Mouse (Mus musculus) forebrain, embryonic 15.5 days (tissue): ENCODE measurements around the gene Il27ra. TPM values are rescaled to one million over a fixed set of nuclear protein-coding genes. Genes with fewer than 3 reads are reported as not detected.
"Not testable (repeated sequence)": the region's sequence is repeated elsewhere in the genome, so short reads cannot be mapped to it uniquely, and the experiment has no call there.

Source experiments
- ATAC-seq: fragments of 200-750 bp; cut with Nextera tagmentation; replicated peaks from 2 replicates; pipeline ENCODE4 v1.8.0; 2017; ENCODE audit warnings: mild to moderate bottlenecking, moderate TSS enrichment, moderate library complexity
- H3K27ac ChIP-seq: fragments of 300-500 bp; sonication (generic); replicated peaks from 2 replicates; pipeline ENCODE4 v1.5.1; 2015; ENCODE audit warnings: mild to moderate bottlenecking, inconsistent platforms
- H3K27me3 ChIP-seq: fragments of 300-500 bp; sonication (generic); 2 replicates; pipeline ENCODE4 v1.6.1; 2015; ENCODE audit warnings: inconsistent platforms
- H3K36me3 ChIP-seq: fragments of 300-500 bp; sonication (generic); 2 replicates; pipeline ENCODE4 v1.6.1; 2015; ENCODE audit warnings: mild to moderate bottlenecking, inconsistent platforms
- H3K4me1 ChIP-seq: fragments of 300-500 bp; sonication (generic); 2 replicates; pipeline ENCODE4 v1.6.1; 2015; ENCODE audit warnings: inconsistent platforms
- H3K4me2 ChIP-seq: fragments of 300-500 bp; sonication (generic); replicated peaks from 2 replicates; pipeline ENCODE4 v1.6.1; 2015; ENCODE audit warnings: mild to moderate bottlenecking, inconsistent platforms
- H3K4me3 ChIP-seq: fragments of 300-500 bp; sonication (generic); 2 replicates; pipeline ENCODE4 v1.5.1; 2015; ENCODE audit warnings: mild to moderate bottlenecking, inconsistent platforms
- H3K9ac ChIP-seq: fragments of 300-500 bp; sonication (generic); replicated peaks from 2 replicates; pipeline ENCODE4 v1.6.1; 2015; ENCODE audit warnings: mild to moderate bottlenecking, inconsistent platforms
- H3K9me3 ChIP-seq: fragments of 300-500 bp; sonication (generic); 2 replicates; pipeline ENCODE4 v1.6.1; 2016; ENCODE audit warnings: inconsistent platforms
- WGBS: fragments of 180-500 bp; shearing (Covaris S2); methylation state at CpG from one replicate; pipeline ENCODE4 v1.1.7; 2015; ENCODE audit warnings: mixed read lengths; 5-methylcytosine and 5-hydroxymethylcytosine counted together
- polyA plus RNA-seq: library from polyadenylated mRNA; unstranded; fragments of >200 nt; fragmentation: Nextera tagmentation; extraction: Ambion mirVana; gene quantifications from 2 replicates; pipeline ENCODE4 v1.2.1, GENCODE M21; 2015

The Il27ra gene
- polyA plus RNA-seq, 1 experiment from 2014 or later: 0.41 TPM

DNA sequence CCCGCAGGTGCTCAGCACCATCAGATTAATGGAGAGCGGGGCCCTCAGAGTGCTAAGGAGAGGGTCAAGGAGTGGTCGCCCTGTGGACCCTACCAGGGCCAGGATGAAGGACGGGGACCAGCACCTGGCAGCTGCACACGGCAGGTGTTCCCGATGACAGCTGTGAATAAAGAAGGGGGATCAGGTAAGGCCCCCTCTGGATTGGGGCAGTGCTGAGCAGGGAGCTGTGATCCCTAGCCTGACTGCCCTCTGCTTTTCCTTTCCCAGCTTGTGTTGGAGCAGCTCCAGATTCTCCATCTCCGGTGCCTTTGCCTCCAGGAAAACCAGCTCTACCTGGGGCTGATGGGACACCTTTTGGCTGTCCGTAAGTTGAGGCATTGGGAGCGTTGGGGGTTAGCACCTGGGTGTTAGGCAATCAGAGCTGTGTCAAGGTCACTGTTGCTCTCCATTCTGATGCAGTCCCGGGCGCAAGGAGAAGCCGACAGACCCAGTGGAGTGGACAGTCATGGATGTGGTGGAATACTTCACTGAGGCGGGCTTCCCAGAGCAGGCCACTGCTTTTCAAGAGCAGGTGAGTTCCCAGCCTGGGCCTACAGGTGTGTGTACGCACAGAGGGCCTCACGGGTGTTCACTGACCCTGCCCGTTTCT lies 43.2 kb downstream of the Il27ra start:
- H3K4me2 ChIP-seq: peak overlapping the region; percentile 76
- H3K36me3 ChIP-seq: peaks cover 24% of the 10 kb centered on the region
- peak overlapping the region; percentile 70; the same call in 1 of the 2 replicates for H3K9ac ChIP-seq
- no peaks in the 10 kb centered on the region for H3K9me3 ChIP-seq
- H3K27ac ChIP-seq: no peak overlapping the region
- peak overlapping the region; percentile 76 for H3K4me3 ChIP-seq
- 66% methylated on average over 16 of the region's 16 CpGs for WGBS
- peaks cover 14% of the 10 kb centered on the region for H3K27me3 ChIP-seq
- ATAC-seq: no peak
- H3K4me1 ChIP-seq: peaks cover 37% of the 10 kb centered on the region

DNA sequence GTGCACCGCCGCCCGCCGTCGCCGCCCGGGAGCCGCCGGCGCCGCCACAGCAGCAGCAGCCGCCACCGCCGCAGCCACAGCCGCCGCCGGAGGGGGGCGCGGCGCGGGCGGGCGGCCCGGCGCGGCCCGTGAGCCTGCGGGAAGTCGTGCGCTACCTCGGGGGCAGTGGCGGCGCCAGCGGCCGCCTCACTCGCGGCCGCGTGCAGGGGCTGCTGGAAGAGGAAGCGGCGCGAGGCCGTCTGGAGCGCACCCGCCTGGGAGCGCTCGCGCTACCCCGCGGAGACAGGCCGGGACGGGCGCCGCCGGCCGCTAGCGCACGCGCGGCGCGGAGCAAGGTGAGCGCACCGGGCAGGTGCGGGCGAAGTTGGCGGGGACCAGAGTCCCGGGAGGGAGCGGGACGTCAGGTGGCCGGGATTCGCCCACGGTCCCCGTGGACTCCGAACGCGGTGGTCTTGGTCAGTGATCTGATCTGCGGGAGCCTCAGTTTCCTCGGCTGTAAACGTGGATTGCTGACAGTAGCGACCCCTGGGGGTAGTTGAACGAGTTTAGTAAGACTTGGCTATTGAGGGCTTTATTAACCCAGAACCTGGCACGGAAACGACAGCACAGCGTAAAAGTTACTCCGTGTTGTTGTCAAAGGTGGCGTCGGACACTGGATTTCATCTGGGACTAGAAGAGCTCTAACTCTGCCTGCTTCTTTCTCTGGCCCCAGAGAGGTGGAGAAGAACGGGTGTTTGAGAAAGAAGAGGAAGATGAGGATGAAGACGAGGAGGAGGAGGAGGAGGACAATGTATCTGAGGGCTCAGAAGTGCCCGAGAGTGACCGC lies 43.9 kb downstream of the Il27ra start:
- 1% methylated on average over 68 of the region's 92 CpGs for WGBS
- peak overlapping the region; percentile 76 for H3K4me2 ChIP-seq
- H3K36me3 ChIP-seq: peaks cover 28% of the 10 kb centered on the region
- H3K27ac ChIP-seq: peak overlapping the region; percentile 87
- H3K27me3 ChIP-seq: peaks cover 14% of the 10 kb centered on the region
- peak overlapping the region; percentile 70 for H3K9ac ChIP-seq
- no peaks in the 10 kb centered on the region for H3K9me3 ChIP-seq
- H3K4me3 ChIP-seq: peak overlapping the region; percentile 76
- H3K4me1 ChIP-seq: peaks cover 31% of the 10 kb centered on the region
- ATAC-seq: peak; percentile 33

DNA sequence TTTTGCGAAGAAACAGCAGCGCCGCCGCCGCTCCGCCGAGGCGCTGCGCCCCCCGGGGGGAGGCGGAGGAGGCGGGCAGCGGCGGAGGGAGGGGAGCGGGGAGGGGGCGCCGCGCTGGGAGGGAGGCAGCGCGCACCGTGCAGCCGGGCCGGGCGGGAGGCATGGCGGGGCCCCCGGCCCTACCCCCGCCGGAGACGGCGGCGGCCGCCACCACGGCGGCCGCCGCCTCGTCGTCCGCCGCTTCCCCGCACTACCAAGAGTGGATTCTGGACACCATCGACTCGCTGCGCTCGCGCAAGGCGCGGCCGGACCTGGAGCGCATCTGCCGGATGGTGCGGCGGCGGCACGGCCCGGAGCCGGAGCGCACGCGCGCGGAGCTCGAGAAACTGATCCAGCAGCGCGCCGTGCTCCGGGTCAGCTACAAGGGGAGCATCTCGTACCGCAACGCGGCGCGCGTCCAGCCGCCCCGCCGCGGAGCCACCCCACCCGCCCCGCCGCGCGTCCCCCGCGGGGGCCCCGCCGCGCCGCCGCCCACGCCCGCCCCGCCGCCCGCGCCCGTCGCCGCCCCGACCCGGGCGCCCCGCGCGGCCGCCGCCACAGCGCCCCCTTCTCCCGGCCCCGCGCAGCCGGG lies 44.8 kb downstream of the Il27ra start, which contains the start of gene Samd1:
Gene Samd1 (plus strand): TSS at position 162 of the 631 bp plus-strand sequence.
- peak within 1 kb of the TSS; percentile 78 for H3K9ac ChIP-seq

DNA sequence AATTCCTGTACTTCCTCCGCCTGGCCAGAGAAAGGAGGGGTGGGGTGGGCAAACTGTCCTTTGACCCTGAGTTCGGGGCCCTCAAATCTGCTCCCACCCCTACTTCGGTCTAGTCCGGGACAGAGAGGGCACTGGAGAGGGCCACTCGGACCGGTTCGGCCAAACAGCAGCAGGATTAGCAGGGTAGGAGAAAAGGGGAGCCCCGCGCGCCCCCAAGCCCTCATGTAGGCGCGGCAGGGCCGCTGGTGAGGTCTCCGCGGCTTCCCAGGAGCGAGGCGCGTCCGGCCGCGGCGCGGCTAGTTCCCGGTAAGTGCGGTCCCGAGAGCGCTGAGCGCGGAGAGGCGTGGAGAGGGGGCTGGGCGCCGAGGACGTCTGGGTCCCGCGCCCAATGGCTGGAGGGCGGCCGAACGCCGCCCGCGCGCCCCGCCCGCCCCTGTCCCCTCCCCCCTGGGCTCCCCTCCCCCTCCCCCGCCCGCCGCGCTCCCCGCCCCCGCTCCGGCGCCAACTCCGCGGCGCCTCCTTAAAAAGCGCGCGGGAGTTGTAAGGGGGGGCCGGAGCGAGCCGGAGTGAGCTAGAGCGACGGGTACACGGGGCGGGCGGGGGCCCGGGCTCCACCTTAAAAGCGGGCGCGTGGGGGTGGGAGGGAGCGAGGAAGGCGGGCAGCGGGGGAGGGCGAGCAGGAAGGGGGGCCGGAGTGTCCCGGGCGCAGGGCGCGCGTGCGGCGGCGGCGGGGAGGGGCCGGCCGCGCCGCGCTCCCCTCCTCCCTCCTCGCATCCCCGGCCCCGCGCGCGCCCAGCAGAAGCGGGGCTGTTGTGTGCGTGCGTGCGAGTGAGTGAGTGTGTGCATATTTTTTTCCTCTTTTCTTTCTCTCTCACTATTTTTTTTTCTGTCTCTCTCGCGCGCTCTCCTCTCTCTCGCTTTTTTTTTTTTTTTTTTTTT lies 45.6 kb downstream of the Il27ra start:
- Histone ChIP-seq H3K36me3 (peaks cover 35% of the 10 kb centered on the region), H3K27me3 (peaks cover 14% of the 10 kb centered on the region), H3K4me2 (peak overlapping the region; percentile 89), H3K4me3 (peak overlapping the region; percentile 72), H3K27ac (peak overlapping the region; percentile 94), H3K9ac (peak overlapping the region; percentile 78), H3K4me1 (peaks cover 25% of the 10 kb centered on the region), H3K9me3 (no peaks in the 10 kb centered on the region)
- peak; percentile 75 for ATAC-seq
- WGBS: under 1% methylated on average over 59 of the region's 103 CpGs

More for the DNA sequence above, 44.8 kb downstream of the Il27ra start, which contains the start of gene Samd1:
- Histone ChIP-seq H3K27ac (peak within 1 kb of the TSS; percentile 94), H3K9me3 (no peaks in the 10 kb centered on the region), H3K36me3 (peaks cover 29% of the 10 kb centered on the region), H3K27me3 (peaks cover 14% of the 10 kb centered on the region), H3K4me3 (peak within 1 kb of the TSS; percentile 76), H3K4me1 (peaks cover 25% of the 10 kb centered on the region), H3K4me2 (peak within 1 kb of the TSS; percentile 89)
- 0 out of 2 replicates have a peak, but pooled peaks have one; percentile 7 for ATAC-seq
- WGBS: under 1% methylated on average over 58 of the region's 112 CpGs

DNA sequence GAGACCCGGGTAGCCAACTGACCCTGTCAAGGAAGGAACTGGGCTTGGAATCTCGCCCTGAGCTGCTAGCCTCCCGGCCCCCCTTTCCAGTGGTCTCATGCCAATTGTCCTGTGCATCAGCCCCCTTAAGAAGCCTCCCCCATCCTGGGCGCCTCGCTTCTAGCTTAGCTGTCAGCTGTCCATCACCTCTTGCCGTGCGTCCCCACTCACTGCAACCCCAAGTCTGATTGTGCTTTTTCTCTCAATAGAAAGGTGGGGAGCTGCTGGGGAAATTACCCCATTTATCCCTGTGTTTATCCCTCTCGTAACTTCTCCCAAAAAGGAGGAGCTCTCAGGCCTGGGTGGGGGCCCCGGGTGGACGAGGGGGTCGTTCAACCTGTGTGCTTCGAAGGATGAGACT lies 46.4 kb downstream of the Il27ra start:
- ATAC-seq: peak; percentile 7; the same call in 1 of the 2 replicates
- Histone ChIP-seq H3K27ac (no peak overlapping the region), H3K9me3 (no peaks in the 10 kb centered on the region), H3K9ac (no peak overlapping the region), H3K36me3 (peaks cover 41% of the 10 kb centered on the region), H3K27me3 (peaks cover 5% of the 10 kb centered on the region), H3K4me1 (peaks cover 17% of the 10 kb centered on the region), H3K4me2 (peak overlapping the region; percentile 89), H3K4me3 (peak overlapping the region; percentile 72; the same call in 1 of the 2 replicates)
- 9% methylated on average over 12 of the region's 12 CpGs for WGBS

DNA sequence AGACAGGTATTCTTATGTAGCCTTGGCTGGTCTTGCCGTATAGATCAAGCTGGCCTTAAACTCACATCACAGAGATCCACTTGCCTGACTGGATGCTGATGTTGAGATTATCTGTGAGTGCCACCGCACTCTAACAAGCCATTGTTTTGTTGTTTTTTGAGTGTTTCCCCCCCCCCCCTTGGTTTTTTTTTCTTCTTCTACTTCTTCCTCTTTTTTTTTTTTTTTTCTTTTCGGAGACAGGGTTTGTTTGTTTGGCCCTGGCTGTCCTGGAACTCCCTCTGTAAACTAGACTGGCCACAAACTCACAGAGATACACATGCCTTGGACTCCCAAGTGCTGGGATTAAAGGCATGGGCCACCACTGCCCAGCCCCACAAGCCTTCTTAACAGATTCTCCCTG lies 48.4 kb downstream of the Il27ra start:
- H3K36me3 ChIP-seq: peaks cover 40% of the 10 kb centered on the region
- no peak for ATAC-seq
- no peaks in the 10 kb centered on the region for H3K27me3 ChIP-seq

DNA sequence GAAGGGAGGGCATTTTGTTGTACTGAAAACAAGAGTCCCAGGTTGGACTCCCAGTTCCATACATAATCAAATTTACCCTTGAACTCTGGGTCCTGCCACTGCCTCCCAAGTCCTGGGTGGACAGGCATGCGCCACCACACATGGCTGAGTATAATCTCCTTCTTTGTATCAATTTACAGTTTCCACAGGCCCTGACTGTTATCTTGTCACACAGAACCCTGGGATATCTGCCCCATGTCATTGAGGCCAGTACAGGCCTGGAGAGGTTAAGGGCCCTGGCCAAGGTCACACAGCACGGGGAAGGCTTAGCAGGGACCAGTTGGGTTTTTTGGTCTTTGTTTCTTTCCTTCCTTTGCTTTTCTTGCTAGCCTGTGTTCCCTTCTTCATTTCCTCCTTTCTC lies 49.9 kb downstream of the Il27ra start:
- Histone ChIP-seq H3K4me1 (peaks cover 4% of the 10 kb centered on the region), H3K4me2 (no peak overlapping the region), H3K4me3 (no peak overlapping the region), H3K27me3 (no peaks in the 10 kb centered on the region), H3K9ac (no peak overlapping the region), H3K27ac (no peak overlapping the region), H3K9me3 (no peaks in the 10 kb centered on the region), H3K36me3 (peaks cover 52% of the 10 kb centered on the region)
- no peak for ATAC-seq
- WGBS: 86% methylated on average over 2 of the region's 2 CpGs

More for the DNA sequence above, 48.4 kb downstream of the Il27ra start:
- 92% methylated on average over 3 of the region's 3 CpGs for WGBS
- H3K4me1 ChIP-seq: peaks cover 9% of the 10 kb centered on the region
- H3K4me3 ChIP-seq: no peak overlapping the region
- H3K4me2 ChIP-seq: no peak overlapping the region
- H3K9me3 ChIP-seq: no peaks in the 10 kb centered on the region
- no peak overlapping the region for H3K9ac ChIP-seq
- no peak overlapping the region for H3K27ac ChIP-seq

DNA sequence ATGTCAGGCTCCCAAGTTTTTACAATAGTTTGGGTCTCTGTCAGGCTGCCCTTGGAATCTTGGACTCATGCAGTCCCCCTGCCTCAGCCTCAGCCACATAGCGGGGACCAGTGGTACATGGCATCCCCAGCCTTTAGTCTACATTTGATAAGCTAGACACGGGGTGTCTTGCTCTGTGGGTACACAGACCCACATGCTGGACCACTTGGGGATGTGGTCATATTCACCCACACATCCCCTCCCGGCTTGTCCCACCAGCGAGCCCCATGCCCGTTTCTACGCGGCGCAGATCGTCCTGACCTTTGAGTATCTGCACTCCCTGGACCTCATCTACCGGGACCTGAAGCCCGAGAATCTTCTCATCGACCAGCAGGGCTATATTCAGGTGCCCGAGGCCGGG lies 52.2 kb downstream of the Il27ra start:
- Histone ChIP-seq H3K27ac (no peak overlapping the region), H3K4me1 (no peaks in the 10 kb centered on the region), H3K36me3 (peaks cover 72% of the 10 kb centered on the region), H3K9ac (no peak overlapping the region), H3K4me2 (no peak overlapping the region), H3K27me3 (no peaks in the 10 kb centered on the region), H3K4me3 (no peak overlapping the region), H3K9me3 (no peaks in the 10 kb centered on the region)
- ATAC-seq: no peak
- 95% methylated on average over 14 of the region's 14 CpGs for WGBS

DNA sequence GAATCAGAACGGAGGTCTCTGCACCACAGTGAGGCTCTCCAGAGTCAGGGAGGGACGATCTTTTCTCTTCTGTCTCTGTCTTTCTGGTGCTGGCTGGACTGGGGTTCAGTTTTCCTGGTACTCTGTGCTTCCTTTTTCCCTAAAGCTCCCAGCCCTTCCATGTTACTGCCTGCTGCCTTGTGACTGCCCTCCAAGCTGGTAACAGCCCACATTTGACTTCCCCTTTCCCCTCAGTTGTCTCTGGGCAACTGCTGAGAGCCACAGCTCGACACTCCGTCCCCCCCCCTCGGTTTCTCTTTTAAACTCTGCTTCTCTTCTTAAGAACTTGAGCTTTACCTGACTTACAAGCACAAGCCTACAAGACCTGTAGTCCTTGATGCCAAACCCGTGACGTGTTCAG lies 53.1 kb downstream of the Il27ra start:
- H3K36me3 ChIP-seq: peaks cover 73% of the 10 kb centered on the region
- H3K9me3 ChIP-seq: no peaks in the 10 kb centered on the region
- H3K4me2 ChIP-seq: no peak overlapping the region
- H3K27me3 ChIP-seq: no peaks in the 10 kb centered on the region
- ATAC-seq: no peak
- WGBS: 91% methylated on average over 7 of the region's 7 CpGs
- H3K9ac ChIP-seq: no peak overlapping the region
- no peak overlapping the region for H3K27ac ChIP-seq
- H3K4me1 ChIP-seq: no peaks in the 10 kb centered on the region
- no peak overlapping the region for H3K4me3 ChIP-seq

DNA sequence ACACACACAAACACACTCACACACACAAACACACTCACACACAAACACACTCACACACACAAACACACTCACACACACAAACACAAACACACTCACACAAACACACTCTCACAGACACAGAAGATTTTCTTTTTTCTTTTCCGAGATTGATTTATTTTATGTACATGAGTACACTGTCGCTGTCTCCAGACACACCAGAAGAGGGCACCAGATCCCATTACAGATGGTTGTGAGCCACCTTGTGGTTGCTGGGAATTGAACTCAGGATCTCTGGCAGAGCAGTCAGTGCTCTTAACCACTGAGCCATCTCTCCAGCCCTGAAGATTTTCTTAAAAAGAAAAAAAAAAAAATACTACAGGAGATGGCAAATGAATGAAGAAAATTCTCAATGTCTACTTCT lies 59.2 kb downstream of the Il27ra start:
- H3K36me3 ChIP-seq: peaks cover 68% of the 10 kb centered on the region
- WGBS: 99% methylated on average over 2 of the region's 2 CpGs
- not testable (repeated sequence) for H3K9me3 ChIP-seq, H3K27ac ChIP-seq, H3K9ac ChIP-seq, H3K4me3 ChIP-seq, H3K4me2 ChIP-seq, ATAC-seq, H3K27me3 ChIP-seq, H3K4me1 ChIP-seq

DNA sequence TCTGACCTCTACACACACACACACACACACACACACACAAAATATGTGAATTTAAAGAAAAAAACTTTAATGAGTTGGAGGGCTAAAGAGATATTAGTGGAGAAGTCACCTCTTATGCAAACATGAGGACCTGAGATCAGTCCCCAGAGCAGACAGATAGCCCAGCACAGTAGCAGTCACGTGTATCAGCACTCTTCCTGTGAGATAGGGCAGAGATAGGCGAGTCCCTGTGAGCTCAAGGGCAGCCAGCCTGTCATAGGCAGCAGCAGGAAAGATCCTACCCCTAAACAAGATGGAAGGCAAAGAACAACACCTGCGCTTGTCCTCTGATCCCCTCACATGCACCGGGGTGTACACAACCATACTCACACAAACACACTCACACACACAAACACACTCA lies 59.9 kb downstream of the Il27ra start:
- WGBS: 92% methylated on average over 4 of the region's 4 CpGs
- no peak overlapping the region for H3K9ac ChIP-seq
- no peak for ATAC-seq
- no peaks in the 10 kb centered on the region for H3K27me3 ChIP-seq
- H3K27ac ChIP-seq: no peak overlapping the region
- peaks cover 6% of the 10 kb centered on the region for H3K4me1 ChIP-seq
- H3K9me3 ChIP-seq: no peaks in the 10 kb centered on the region
- no peak overlapping the region for H3K4me2 ChIP-seq
- H3K36me3 ChIP-seq: peaks cover 60% of the 10 kb centered on the region
- no peak overlapping the region for H3K4me3 ChIP-seq
